Mouse (Mus musculus) liver, postnatal 0 days (tissue): ENCODE measurements at regions not wholly inside any gene's neighbourhood (a gene's known extent, or its start where the extent isn't known, plus 50 kb on each side); places are given as distances from the start of the nearest gene placed in this dataset.

Experiments
- ATAC-seq: fragments of 200-750 bp; cut with Nextera tagmentation; 2 replicates; pipeline ENCODE4 v1.8.0; 2017; ENCODE audit warnings: mild to moderate bottlenecking, moderate library complexity
- DNase-seq: peaks from one replicate; pipeline ENCODE4 v3.0.0-alpha.2; 2016
- H3K27ac ChIP-seq: fragments of 300-500 bp; sonication (generic); 2 replicates; pipeline ENCODE4 v1.5.1; 2014; ENCODE audit warnings: antibody characterized with exemption, moderate library complexity, mild to moderate bottlenecking, low read depth
- H3K27me3 ChIP-seq: fragments of 300-500 bp; sonication (generic); 2 replicates; pipeline ENCODE4 v1.6.1; 2014; ENCODE audit warnings: low read length, control low read depth, mixed read lengths; ENCODE audit not compliant: insufficient read depth
- H3K36me3 ChIP-seq: fragments of 300-500 bp; sonication (generic); replicated peaks from 2 replicates; pipeline ENCODE4 v1.6.1; 2014; ENCODE audit warnings: mild to moderate bottlenecking, control low read depth, low read length, moderate library complexity, mixed read lengths; ENCODE audit not compliant: insufficient read depth
- H3K4me1 ChIP-seq: fragments of 300-500 bp; sonication (generic); 2 replicates; pipeline ENCODE4 v1.6.1; 2014; ENCODE audit warnings: antibody characterized with exemption, mild to moderate bottlenecking, control low read depth; ENCODE audit not compliant: insufficient read depth
- H3K4me2 ChIP-seq: fragments of 300-500 bp; sonication (generic); 2 replicates; pipeline ENCODE4 v1.6.1; 2014; ENCODE audit warnings: low read depth, mild to moderate bottlenecking, low read length, moderate library complexity, mixed read lengths
- H3K4me3 ChIP-seq: fragments of 300-500 bp; sonication (generic); 2 replicates; pipeline ENCODE4 v1.5.1; 2014; ENCODE audit warnings: low read depth, low read length
- H3K9ac ChIP-seq: fragments of 300-500 bp; sonication (generic); replicated peaks from 2 replicates; pipeline ENCODE4 v1.6.1; 2014; ENCODE audit warnings: mild to moderate bottlenecking, moderate library complexity
- H3K9me3 ChIP-seq: fragments of 300-500 bp; sonication (generic); 2 replicates; pipeline ENCODE4 v1.6.1; 2016; ENCODE audit warnings: mild to moderate bottlenecking, control low read depth, low read length, mixed read lengths
- CTCF ChIP-seq: sonication (generic); IDR thresholded peaks from 2 replicates; pipeline ENCODE4 v1.5.1; 2016; ENCODE audit warnings: antibody characterized with exemption, low read depth
- EP300 ChIP-seq: IDR thresholded peaks from 2 replicates; pipeline ENCODE4 v1.6.1; 2016; ENCODE audit warnings: antibody characterized with exemption, low read depth, mild to moderate bottlenecking
- WGBS: fragments of 180-500 bp; shearing (Covaris S2); extraction: QIAGEN DNeasy Blood & Tissue Kit; methylation state at CpG from one replicate; pipeline ENCODE4 v1.1.7; 2014; ENCODE audit not compliant: insufficient replicate concordance; 5-methylcytosine and 5-hydroxymethylcytosine counted together

- no peak overlapping the region for H3K27ac ChIP-seq
- H3K36me3 ChIP-seq: no peaks in the 10 kb centered on the region
- H3K4me3 ChIP-seq: no peak overlapping the region
- no peak overlapping the region for H3K4me2 ChIP-seq
- TF ChIP-seq CTCF (no peak), EP300 (no peak)
- no peaks in the 10 kb centered on the region for H3K4me1 ChIP-seq
- H3K9ac ChIP-seq: no peak overlapping the region
- H3K27me3 ChIP-seq: no peaks in the 10 kb centered on the region
- no peaks in the 10 kb centered on the region for H3K9me3 ChIP-seq
- ATAC-seq (no peak), DNase-seq (no peak)
Observed at GRCm38 (mm10) chr8:42442786-42443185, 698.5 kb downstream of the Triml1 start.

- Histone ChIP-seq H3K9me3 (no peaks in the 10 kb centered on the region), H3K4me2 (no peak overlapping the region), H3K4me3 (no peak overlapping the region), H3K36me3 (no peaks in the 10 kb centered on the region), H3K4me1 (no peaks in the 10 kb centered on the region), H3K9ac (no peak overlapping the region), H3K27ac (no peak overlapping the region), H3K27me3 (no peaks in the 10 kb centered on the region)
- no peak for TF ChIP-seq CTCF
- no peak for TF ChIP-seq EP300
- WGBS: 56% methylated on average over 2 of the region's 2 CpGs
- no peak for ATAC-seq
- DNase-seq: no peak
Observed at GRCm38 (mm10) chr8:42402632-42403031, 738.7 kb downstream of the Triml1 start.

GRCm38 (mm10) chr8:42396886-42397285 lies 744.4 kb downstream of the Triml1 start:
- Histone ChIP-seq H3K36me3 (no peaks in the 10 kb centered on the region), H3K4me1 (no peaks in the 10 kb centered on the region), H3K27me3 (no peaks in the 10 kb centered on the region), H3K27ac (no peak overlapping the region), H3K9ac (no peak overlapping the region), H3K9me3 (no peaks in the 10 kb centered on the region), H3K4me3 (no peak overlapping the region), H3K4me2 (no peak overlapping the region)
- TF ChIP-seq CTCF (no peak), EP300 (no peak)
- DNase-seq (no peak), ATAC-seq (no peak)
- WGBS: 60% methylated on average over 3 of the region's 3 CpGs

GRCm38 (mm10) chr8:42388816-42389215 lies 752.5 kb downstream of the Triml1 start:
- Histone ChIP-seq H3K4me1 (no peaks in the 10 kb centered on the region), H3K27ac (no peak overlapping the region), H3K27me3 (no peaks in the 10 kb centered on the region), H3K4me2 (no peak overlapping the region), H3K4me3 (no peak overlapping the region), H3K9me3 (no peaks in the 10 kb centered on the region), H3K36me3 (no peaks in the 10 kb centered on the region), H3K9ac (no peak overlapping the region)
- DNase-seq: no peak
- ATAC-seq: no peak
- 65% methylated on average over 3 of the region's 3 CpGs for WGBS
- no peak for TF ChIP-seq EP300
- TF ChIP-seq CTCF: no peak

- H3K9ac ChIP-seq: no peak overlapping the region
- H3K9me3 ChIP-seq: no peaks in the 10 kb centered on the region
- no peak for DNase-seq
- no peaks in the 10 kb centered on the region for H3K27me3 ChIP-seq
- TF ChIP-seq CTCF (no peak), EP300 (no peak)
- H3K4me2 ChIP-seq: no peak overlapping the region
- ATAC-seq: no peak
- no peaks in the 10 kb centered on the region for H3K36me3 ChIP-seq
- no peaks in the 10 kb centered on the region for H3K4me1 ChIP-seq
- H3K27ac ChIP-seq: no peak overlapping the region
- H3K4me3 ChIP-seq: no peak overlapping the region
- 66% methylated on average over 3 of the region's 3 CpGs for WGBS
Observed at GRCm38 (mm10) chr8:42348073-42348603, 793.1 kb downstream of the Triml1 start.

- no peak overlapping the region for H3K4me3 ChIP-seq
- no peak overlapping the region for H3K9ac ChIP-seq
- H3K36me3 ChIP-seq: no peaks in the 10 kb centered on the region
- no peaks in the 10 kb centered on the region for H3K4me1 ChIP-seq
- H3K27ac ChIP-seq: no peak overlapping the region
- H3K4me2 ChIP-seq: no peak overlapping the region
- no peak for ATAC-seq
- no peaks in the 10 kb centered on the region for H3K9me3 ChIP-seq
- TF ChIP-seq EP300: no peak
- TF ChIP-seq CTCF: no peak
- WGBS: 76% methylated on average over 9 of the region's 9 CpGs
- H3K27me3 ChIP-seq: no peaks in the 10 kb centered on the region
- DNase-seq: no peak
Observed at GRCm38 (mm10) chr8:42334708-42335107, 806.6 kb downstream of the Triml1 start.

- Histone ChIP-seq H3K27ac (no peak overlapping the region), H3K9ac (no peak overlapping the region), H3K27me3 (no peaks in the 10 kb centered on the region), H3K4me3 (no peak overlapping the region), H3K36me3 (no peaks in the 10 kb centered on the region), H3K4me1 (no peaks in the 10 kb centered on the region), H3K4me2 (no peak overlapping the region), H3K9me3 (no peaks in the 10 kb centered on the region)
- ATAC-seq (no peak), DNase-seq (no peak)
- 67% methylated on average over 4 of the region's 4 CpGs for WGBS
- TF ChIP-seq CTCF (no peak), EP300 (no peak)
Observed at GRCm38 (mm10) chr8:42324663-42325062, 816.6 kb downstream of the Triml1 start.
